Mouse (Mus musculus) lung, adult 2 months (tissue): ENCODE measurements around the gene Paqr4. TPM values are rescaled to one million over a fixed set of nuclear protein-coding genes. Genes with fewer than 3 reads are reported as not detected.
A peak's percentile ranks its signal among the peaks of the same experiment; 100 is the strongest.

ENCODE experiments used
- DNase-seq: peaks from one replicate; pipeline ENCODE4 v3.0.0; 2022
- H3K4me1 ChIP-seq: fragments of 200-500 bp; 2 replicates; pipeline ENCODE4 v1.6.1; 2011; ENCODE audit warnings: low read length; ENCODE audit not compliant: control insufficient read depth, insufficient read depth
- H3K4me3 ChIP-seq: fragments of 200-500 bp; replicated peaks from 2 replicates; pipeline ENCODE3; 2011; ENCODE audit warnings: low read depth, mild to moderate bottlenecking, control low read depth, low read length; ENCODE audit errors: extremely low read depth
- CTCF ChIP-seq: fragments of 200-500 bp; IDR thresholded peaks from 2 replicates; pipeline ENCODE4 v1.5.1; 2011; ENCODE audit warnings: mild to moderate bottlenecking, low read length, control low read depth; ENCODE audit not compliant: insufficient read depth
- POLR2A ChIP-seq: fragments of 200-500 bp; IDR thresholded peaks from 2 replicates; pipeline ENCODE4 v1.6.1; 2011; ENCODE audit warnings: low read depth, mild to moderate bottlenecking, control low read depth, low read length, borderline replicate concordance; ENCODE audit errors: extremely low read depth
- WGBS: fragments of 180-500 bp; shearing (Covaris S2); methylation state at CpG from one replicate; pipeline ENCODE4 v1.1.7; 2018; 5-methylcytosine and 5-hydroxymethylcytosine counted together
- polyA plus RNA-seq: library from polyadenylated mRNA; depleted of rRNA; stranded (reverse); fragments of >200 nt; gene quantifications from 2 replicates; pipeline ENCODE4 v1.2.3, GENCODE M21; 2012

Paqr4 gene
- polyA plus RNA-seq, 1 experiment = 59.8 TPM

DNA sequence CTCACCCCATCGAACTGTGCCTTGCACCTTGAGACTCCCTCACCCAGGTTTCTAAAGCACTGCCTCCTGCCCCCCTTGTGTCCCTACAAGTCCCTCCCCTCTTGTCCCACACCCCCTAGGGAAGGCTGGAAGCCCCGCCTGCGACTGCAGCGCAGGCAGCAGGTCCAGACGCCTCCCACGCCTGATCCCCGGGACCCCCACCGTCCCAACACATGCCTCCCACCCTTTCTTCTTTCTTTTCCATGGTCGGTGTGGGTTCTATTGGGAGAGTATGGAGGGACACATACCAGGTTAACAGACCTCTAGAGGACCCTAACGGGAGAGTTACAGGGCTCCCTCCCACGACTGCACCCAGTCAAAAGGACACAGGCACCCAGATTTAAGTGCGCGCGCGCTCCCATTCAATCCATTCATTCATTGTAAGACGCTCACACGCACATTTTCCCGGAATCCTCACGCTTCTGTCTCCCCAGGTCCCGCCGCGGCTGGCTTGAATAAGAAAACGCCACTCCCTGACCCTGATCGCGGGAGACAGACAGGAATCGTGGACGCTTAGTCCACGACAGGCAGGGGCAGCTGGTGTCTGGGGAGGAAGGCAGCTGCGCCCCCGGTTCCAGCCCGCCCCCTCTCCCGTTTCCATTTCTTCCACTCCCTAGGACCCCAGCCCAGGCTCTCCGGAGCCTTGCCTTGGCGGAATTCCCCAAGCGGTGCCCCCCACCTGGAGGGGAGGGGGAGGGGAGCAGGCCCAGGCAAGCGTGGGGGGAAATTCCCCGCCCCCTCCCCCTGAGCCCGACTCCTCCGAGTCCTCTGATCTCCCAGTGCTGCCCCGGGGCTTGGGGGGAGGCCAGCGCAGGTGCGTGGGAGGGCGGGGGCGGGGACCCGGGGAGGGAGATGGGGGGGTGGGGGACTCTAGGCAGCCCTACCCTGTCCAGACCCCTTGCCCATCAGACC, 4.9 kb upstream of the Paqr4 start, which contains the start of gene Kremen2:
Gene Kremen2, minus strand, starts transcription at position 533 of the 951 bp plus-strand sequence.
- WGBS = 3% methylated on average over 43 of the region's 45 CpGs
- no peak for TF ChIP-seq POLR2A
- TF ChIP-seq CTCF = no peak
- peaks cover 12% of the 10 kb centered on the region for H3K4me1 ChIP-seq
- H3K4me3 ChIP-seq = no peak within 1 kb of the TSS
- no peak for DNase-seq

DNA sequence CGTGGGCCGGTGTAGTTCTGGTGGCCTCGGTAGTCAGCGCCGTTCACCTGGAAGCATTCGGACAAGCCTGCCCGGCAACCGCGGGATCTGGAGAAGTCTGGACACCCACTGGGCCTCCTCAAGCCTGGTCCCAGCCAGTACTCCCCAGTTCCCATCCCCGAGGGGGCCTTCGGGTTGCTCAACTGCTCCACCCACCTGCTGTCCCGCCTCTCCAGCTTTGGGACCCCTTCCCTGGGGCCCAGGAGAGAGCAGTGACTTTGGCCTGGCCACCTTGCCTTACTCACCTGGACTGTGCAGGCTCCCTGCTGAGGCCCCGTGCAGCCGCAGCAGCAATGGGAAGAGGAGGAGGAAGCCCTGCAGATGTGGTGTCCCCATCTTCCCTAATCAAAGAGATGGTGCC, 4.0 kb upstream of the Paqr4 start:
- Histone ChIP-seq H3K4me3 (no peak overlapping the region), H3K4me1 (peaks cover 8% of the 10 kb centered on the region)
- WGBS = 14% methylated on average over 14 of the region's 14 CpGs
- no peak for DNase-seq
- TF ChIP-seq POLR2A (no peak), CTCF (no peak)

DNA sequence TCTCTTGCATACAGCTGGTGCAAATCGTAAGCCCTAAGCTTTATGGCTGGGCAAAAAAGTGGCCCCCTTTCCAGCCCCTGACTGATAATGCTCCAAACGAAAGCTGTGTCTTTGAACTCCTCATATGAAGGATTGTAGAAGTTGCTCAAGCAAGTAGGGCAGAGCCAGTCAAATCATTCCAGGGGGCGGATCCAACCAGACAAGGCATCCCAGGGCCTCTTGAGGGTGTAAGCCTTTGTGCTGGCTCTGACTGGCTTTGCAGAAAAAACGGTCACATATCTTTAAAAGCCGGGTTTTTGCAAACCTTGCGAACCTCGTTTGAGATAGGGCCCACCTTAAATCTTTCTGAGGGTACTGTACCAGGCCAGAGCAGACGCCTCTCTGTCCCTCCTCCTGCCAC, 3.4 kb upstream of the Paqr4 start:
- TF ChIP-seq CTCF = no peak
- TF ChIP-seq POLR2A = no peak
- H3K4me1 ChIP-seq = peaks cover 8% of the 10 kb centered on the region
- WGBS = 57% methylated on average over 8 of the region's 8 CpGs
- no peak overlapping the region for H3K4me3 ChIP-seq
- no peak for DNase-seq

DNA sequence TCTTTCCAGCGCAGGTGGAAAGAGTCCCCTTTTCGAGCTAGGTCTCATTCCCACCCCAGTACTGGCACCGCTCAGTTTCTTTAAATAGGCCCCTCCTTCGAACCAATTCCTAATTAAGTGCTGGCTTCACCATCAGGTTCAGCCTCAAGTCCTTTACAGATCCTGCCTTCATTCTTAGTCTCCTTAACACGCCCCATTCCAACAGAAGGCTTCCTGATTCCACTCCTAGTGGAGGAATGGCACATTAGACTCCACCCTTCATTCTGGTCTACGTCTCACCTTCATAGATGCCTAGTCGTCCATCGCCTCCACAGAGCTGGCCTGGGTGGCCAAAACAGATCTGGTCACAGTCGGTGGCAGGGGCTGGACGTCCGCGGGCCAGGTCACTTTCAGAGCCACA, 2.3 kb upstream of the Paqr4 start:
- TF ChIP-seq POLR2A = no peak
- TF ChIP-seq CTCF = no peak
- no peak for DNase-seq
- peaks cover 14% of the 10 kb centered on the region for H3K4me1 ChIP-seq
- no peak overlapping the region for H3K4me3 ChIP-seq
- 62% methylated on average over 12 of the region's 12 CpGs for WGBS

DNA sequence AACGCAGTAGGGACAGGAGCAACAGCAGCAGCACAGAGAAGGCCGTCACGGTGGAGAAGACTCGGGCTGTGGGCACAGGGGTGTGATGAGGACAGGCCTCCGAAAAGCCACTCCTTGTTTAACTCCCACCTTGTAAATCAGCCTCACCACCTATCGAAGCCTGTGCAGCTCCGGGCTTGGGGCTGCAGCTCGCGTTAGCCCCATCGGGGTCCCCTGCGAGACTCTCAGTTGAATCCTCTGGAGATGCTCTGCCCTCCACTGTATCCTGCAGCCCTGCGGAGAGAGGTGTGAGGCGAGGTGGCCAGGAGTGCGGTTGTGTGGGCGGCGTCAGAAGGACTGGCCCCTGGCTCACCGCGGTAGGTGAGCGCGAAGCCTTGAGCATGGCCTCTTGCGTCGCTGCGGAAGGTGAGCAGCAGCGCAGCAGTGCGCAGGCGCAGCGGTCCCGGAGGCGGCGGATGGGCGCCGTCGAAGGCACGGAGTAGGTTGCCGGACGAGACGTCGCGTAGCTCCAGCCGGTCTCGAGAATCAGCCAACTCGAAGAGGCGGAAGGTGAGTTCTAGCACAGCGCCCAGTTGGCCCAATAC, 1.6 kb upstream of the Paqr4 start:
- TF ChIP-seq POLR2A (0 out of 2 replicates have a peak, but pooled peaks have one; percentile 15), CTCF (no peak)

DNA sequence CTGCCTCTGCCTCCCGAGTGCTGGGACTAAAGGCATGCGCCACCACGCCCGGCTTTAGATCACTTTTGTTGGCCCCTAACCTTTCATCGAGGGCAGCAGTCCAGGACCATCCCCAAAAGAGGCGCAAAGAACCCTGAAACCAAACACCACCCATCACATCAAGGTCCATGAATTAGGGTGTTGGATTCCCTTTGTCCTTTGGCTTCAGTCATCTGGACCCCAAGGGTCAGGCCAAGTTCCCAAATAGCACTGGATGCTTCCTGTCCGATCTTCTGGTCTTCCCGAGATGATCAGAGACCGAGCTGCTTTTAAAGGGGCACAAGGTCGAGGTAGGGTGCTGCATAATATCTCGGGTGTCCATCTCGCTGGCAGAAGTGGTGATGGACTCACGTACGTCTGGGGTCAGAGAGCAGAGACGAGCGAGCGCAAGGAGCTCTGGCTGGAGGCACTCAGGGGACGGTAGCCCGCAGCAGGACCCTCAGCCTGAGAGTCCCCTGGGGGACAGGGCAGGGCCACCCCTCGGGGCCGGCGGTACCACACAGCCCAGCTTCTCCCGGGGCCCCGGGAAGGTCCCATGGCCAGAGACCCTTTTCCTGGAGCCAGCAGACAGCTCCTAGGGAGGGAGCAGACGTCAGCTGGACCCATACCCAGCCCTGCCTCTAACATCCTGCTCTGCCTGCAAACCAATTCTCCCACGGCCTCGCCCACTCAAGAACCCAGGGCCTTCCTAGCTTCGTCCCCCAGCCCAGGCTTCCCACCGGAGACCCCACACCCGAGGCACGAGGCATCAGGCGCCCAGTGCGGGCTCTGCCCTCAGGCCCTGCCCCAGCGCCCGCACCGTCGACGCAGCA, 917 bp upstream of the Paqr4 start:
- Histone ChIP-seq H3K4me1 (peaks cover 14% of the 10 kb centered on the region), H3K4me3 (no peak overlapping the region)
- no peak for TF ChIP-seq CTCF
- no peak for TF ChIP-seq POLR2A
- WGBS = 47% methylated on average over 38 of the region's 38 CpGs
- DNase-seq = no peak

More for the DNA sequence above, 1.6 kb upstream of the Paqr4 start:
- Histone ChIP-seq H3K4me1 (peaks cover 14% of the 10 kb centered on the region), H3K4me3 (no peak overlapping the region)
- peak; percentile 44 for DNase-seq
- 10% methylated on average over 44 of the region's 44 CpGs for WGBS

DNA sequence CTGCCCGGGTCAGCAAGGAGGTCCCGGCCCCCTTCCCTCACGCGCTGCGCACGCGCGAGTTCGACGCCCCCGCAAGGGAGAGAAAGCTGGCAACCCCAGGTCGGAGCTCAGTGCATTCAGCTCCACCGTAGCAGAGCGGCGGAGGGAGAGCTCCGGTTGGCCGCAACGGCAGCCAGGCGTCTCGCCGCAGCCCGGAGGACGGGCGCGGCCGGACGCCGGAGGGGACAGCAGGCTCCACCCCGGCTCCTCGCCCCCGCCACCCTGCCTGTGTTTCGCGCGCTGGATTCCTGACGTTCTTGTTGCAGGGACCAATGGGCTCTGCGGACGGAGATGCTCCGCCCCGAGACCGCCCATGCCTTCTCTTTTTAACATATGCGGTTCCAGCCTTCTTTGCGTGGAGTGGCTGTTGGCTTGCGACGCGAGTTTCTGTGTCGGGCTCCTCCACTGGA, 507 bp downstream of the Paqr4 start:
- TF ChIP-seq POLR2A = peak; percentile 78
- no peak for TF ChIP-seq CTCF
- Histone ChIP-seq H3K4me1 (peaks cover 14% of the 10 kb centered on the region), H3K4me3 (peak overlapping the region; percentile 78)
- WGBS = 0% methylated on average over 44 of the region's 46 CpGs
- peak; percentile 87 for DNase-seq

DNA sequence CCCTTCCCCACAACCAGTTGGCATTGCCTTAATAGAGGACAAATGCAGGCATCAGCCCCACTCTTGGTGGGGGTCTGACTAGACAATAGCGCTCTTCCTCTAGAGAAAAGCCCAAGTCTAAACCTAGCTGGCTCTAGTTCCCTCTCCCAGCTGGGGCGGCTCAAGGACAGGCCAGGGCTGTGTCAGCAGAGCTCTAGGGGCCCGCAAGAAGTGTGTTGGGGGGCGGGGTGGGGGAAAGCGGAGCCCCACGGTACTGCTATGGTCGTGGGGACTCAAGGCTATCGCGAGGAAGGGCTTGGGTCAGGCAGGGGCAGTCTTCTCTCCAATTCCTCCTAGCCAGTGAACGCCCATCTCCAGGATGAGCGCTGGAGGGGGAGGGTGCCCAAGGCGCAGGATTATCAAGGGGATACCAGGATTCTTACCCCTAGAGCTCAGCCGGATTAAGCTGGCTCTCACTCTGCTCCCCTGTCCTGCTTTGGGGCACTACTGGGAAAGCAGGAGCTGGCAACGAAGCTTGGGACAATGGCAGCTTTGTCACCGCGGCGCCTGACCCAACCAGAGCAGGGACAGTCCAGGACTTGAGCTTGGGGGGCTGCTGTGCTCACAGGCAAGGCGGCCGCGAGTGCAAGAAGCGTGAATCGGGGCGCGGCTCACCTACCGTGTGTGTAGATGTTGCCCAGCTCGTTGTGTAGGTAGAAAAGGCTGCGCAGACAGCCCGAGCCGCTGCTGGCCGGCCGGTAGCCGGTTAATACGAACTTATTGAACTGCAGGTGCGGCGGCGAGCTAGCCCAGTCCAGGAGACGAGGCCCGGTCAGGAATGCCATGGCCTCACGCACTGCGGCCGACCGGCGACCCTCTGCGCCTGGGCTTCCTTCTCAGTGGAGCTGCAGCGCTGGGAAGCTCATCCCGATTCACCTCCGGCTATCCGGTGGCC, 1.2 kb downstream of the Paqr4 start:
- Histone ChIP-seq H3K4me1 (peaks cover 14% of the 10 kb centered on the region), H3K4me3 (peak overlapping the region; percentile 78)
- WGBS = 4% methylated on average over 48 of the region's 48 CpGs
- no peak for TF ChIP-seq CTCF
- no peak for TF ChIP-seq POLR2A
- DNase-seq = no peak

DNA sequence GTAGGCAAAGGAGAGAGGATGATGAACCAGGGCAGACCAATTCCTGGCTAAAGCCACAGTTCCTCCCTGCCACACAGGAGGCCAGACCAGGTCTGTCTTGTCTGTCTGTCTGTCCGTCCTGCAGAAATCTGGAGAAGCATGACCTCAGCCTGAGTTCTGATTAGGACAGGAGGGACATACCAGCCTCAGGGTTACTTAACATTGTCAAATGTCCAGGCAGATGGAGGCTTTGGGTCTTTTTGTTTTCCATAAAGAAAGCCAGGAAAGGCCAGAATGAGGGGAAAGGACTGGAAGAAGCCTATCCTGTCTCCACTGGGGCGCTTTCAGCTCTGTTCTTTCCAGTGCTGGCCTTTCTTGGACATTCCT, 1.8 kb downstream of the Paqr4 start:
- no peak for DNase-seq
- TF ChIP-seq POLR2A (no peak), CTCF (no peak)
- WGBS = 74% methylated on average over 2 of the region's 2 CpGs
- peaks cover 14% of the 10 kb centered on the region for H3K4me1 ChIP-seq
- no peak overlapping the region for H3K4me3 ChIP-seq
